Mouse (Mus musculus): ENCODE measurements at regions not wholly inside any gene's neighbourhood (a gene's known extent, or its start where the extent isn't known, plus 50 kb on each side); places are given as distances from the start of the nearest gene placed in this dataset.

- DNase-seq: no peak
Measured at GRCm38 (mm10) chr8:116215286-116215860, 289.4 kb upstream of the Dynlrb2 start.

- no peak for DNase-seq
Measured at GRCm38 (mm10) chr8:116203631-116204030, 301.1 kb upstream of the Dynlrb2 start.

GRCm38 (mm10) chr8:116200459-116200999 lies 304.2 kb upstream of the Dynlrb2 start:
- DNase-seq: no peak

- no peak for DNase-seq
Measured at GRCm38 (mm10) chr8:116196623-116197184, 308.1 kb upstream of the Dynlrb2 start.

GRCm38 (mm10) chr8:116192096-116192495 lies 312.7 kb upstream of the Dynlrb2 start:
- no peak for DNase-seq

GRCm38 (mm10) chr8:116185206-116185605 lies 319.6 kb upstream of the Dynlrb2 start:
- no peak for DNase-seq

GRCm38 (mm10) chr8:116184241-116184640 lies 320.5 kb upstream of the Dynlrb2 start:
- DNase-seq: no peak

- DNase-seq: no peak
Measured at GRCm38 (mm10) chr8:116177946-116178345, 326.8 kb upstream of the Dynlrb2 start.

- DNase-seq: no peak
Measured at GRCm38 (mm10) chr8:116174891-116175290, 329.9 kb upstream of the Dynlrb2 start.

- no peak for DNase-seq
Measured at GRCm38 (mm10) chr8:116173961-116174360, 330.8 kb upstream of the Dynlrb2 start.

- DNase-seq: no peak
Measured at GRCm38 (mm10) chr8:116167874-116168273, 336.9 kb upstream of the Dynlrb2 start.

GRCm38 (mm10) chr8:116164989-116165299 lies 339.8 kb upstream of the Dynlrb2 start:
- no peak for DNase-seq

GRCm38 (mm10) chr8:116164190-116164988 lies 340.4 kb upstream of the Dynlrb2 start:
- no peak for DNase-seq

GRCm38 (mm10) chr8:116160932-116161331 lies 343.8 kb upstream of the Dynlrb2 start:
- DNase-seq: no peak

GRCm38 (mm10) chr8:116143687-116144573 lies 360.8 kb upstream of the Dynlrb2 start:
- peak; percentile 39 for DNase-seq

- no peak for DNase-seq
Measured at GRCm38 (mm10) chr8:116141363-116141762, 363.4 kb upstream of the Dynlrb2 start.

GRCm38 (mm10) chr8:116139934-116140333 lies 364.8 kb upstream of the Dynlrb2 start:
- DNase-seq: no peak

- no peak for DNase-seq
Measured at GRCm38 (mm10) chr8:116137765-116138164, 367.0 kb upstream of the Dynlrb2 start.

- no peak for DNase-seq
Measured at GRCm38 (mm10) chr8:116133503-116133902, 371.3 kb upstream of the Dynlrb2 start.

GRCm38 (mm10) chr8:116133084-116133483 lies 371.7 kb upstream of the Dynlrb2 start:
- DNase-seq: no peak

GRCm38 (mm10) chr8:116120067-116120466 lies 384.7 kb upstream of the Dynlrb2 start:
- no peak for DNase-seq

GRCm38 (mm10) chr8:116117919-116118318 lies 386.9 kb upstream of the Dynlrb2 start:
- no peak for DNase-seq

GRCm38 (mm10) chr8:116116625-116117024 lies 388.1 kb upstream of the Dynlrb2 start:
- DNase-seq: no peak

Data from thymus, postnatal 14 days (tissue).